Mouse (Mus musculus): ENCODE measurements at regions not wholly inside any gene's neighbourhood (a gene's known extent, or its start where the extent isn't known, plus 50 kb on each side); places are given as distances from the start of the nearest gene placed in this dataset.
"Not testable (repeated sequence)": the region's sequence is repeated elsewhere in the genome, so short reads cannot be mapped to it uniquely, and the experiment has no call there.

DNA sequence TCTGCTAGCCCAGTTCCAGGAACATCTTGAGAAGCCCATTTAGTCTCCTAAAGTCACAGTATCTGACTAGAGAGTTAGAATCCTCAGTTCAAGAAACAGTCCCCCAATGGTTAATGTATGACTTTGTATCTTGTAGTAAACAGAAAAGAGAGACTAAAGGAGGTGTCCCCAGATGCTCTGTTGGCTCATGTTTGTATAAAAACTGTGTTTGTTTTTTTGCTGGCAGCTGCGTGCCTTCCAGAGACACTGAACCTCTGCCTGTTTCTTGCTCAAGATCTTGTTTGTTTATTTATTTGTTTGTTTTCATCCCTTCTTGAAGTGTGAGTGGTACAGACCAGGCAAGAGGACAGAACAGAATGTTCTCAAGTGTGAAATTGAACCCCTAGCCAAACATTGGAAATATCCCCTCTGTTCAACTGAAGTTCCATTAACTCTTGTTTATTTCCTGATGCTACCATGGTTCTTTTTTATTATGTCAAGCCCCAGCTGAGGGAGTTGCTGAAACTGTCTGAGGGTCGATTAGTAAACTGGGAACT is 451.3 kb upstream of the Ube2e3 start:
- DNase-seq, result no peak

DNA sequence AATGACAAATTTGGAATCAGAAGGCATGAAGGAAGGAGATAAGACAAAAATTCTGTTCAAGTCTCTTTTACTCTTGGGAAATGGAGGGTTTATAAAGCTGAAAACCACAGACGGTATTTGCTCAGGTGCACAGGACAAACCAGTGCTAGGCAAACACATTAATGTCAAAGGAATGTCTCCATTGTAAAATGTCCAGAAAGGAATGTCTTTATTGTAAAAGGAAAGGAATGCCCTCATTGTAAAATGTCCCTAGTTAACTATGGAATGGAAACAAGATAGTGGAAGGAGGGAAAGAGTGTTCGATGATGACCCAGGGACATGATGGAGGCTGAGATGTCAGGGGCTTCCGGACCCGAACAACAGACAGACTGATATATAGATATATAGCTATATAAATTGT is 454.9 kb upstream of the Ube2e3 start:
- DNase-seq, result no peak

DNA sequence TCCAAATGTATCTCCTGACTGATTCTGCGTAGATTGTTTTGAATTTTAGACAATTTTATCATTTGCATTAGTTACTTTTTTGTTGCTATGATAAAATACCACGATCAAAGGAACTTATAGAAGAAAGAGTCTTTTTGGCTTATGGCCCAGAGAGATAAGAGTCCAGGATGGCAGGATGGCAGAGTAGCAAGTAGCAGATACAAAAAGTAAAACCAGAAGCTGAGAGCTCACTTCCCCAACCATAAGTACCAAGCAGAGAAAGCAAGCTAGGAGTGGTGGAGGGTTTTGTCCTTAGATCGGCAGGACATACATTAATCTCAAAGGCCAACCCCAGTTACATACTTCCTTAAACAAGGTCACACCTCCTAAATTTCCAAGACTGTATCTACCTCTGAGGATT is 457.7 kb upstream of the Cwc22 start:
- DNase-seq, result no peak

DNA sequence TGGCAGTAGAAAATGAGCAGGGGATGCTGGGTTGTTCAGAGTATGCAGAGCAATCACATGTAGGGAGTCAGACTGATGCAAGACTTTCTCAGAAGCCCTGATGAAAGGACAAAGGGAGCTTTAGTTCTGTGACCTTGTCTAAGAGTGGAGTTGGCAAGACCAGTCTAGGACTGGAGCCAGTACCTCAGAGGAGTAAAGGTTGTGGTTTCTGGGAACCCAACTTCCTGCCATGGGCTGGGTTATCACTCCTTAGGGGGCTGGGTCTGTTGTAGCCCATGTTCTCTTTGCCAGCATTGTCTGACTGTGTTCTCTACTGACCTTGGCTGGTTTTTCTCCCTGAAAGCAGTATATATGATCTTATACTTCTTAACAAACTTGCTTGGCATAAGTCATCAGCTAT is 453.1 kb upstream of the Cwc22 start:
- no peak for DNase-seq

DNA sequence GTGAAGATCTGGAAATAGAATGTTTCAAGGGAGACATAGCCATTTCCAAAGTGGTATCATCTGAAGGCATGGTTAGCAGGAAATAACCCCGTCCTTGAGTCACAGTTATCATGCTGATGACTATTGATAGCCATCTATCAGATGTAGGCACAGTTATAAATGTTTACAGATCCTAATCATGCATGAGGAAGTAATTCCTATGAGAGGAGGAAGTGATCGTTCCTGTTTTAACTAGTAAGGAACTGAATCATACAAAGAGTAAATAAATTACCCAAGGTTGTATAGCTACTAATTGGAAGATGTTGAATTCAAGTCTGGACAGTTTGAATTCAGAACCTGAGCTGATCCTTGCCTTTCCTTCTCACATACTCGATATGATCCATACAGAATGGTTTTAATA is 450.7 kb upstream of the Cwc22 start:
- DNase-seq, result no peak

DNA sequence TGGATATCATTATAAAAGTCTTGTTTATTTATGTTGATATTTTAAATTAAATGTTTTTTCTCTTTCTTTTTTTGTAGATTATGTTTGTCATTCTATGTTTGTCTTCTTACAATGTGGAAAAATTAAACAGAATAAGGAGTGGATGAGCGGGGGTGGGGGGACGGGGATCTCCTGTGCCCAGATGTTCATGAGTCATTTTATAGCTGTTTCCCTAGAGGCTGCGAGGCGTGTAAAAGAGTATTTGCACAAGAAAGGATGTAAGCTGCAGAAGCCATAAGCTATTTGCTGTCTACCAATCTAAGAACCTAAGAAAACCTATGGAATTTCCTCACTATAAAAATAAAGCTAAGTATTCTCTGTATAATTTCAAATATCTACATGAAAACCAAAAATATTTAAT is 446.9 kb upstream of the Cwc22 start:
- no peak for DNase-seq

DNA sequence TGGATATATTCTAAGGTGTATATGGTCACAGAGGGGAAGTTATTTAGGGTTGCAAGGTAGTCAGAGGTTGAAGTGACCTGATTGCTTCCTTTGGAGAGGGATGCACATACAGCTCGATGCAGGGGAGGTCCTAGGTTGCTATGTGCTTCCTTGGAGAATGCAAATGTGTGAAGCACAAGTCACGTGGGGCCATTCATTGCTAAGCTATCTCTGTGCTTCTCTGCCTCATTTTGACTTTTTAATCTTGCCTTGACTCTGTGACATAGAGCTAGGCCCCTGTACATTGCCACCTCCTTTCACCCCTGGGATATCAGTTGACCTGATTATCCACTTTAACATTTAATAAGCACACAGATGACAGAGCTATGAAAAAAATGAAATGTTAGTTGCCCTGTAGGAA is 446.2 kb upstream of the Cwc22 start:
- no peak for DNase-seq

DNA sequence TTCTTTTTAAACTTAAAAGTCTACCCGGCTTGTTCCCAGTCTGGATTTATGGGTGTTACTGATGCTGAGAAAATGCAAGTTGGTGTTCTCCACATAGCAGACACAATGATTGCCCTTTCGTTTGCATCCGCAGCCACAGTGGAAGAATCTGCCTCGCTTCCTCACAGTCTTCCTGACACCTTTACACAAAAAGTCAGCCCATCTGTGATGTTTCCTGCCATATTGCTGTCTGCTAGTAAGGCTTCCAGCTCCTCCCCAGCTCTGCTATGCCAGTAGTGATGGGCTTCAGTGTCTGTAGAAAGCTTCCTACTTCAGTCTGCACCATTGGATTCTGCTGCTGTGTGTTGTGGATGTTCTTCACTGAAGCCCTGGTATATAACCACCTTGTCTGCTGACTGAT is 441.8 kb upstream of the Cwc22 start:
- no peak for DNase-seq

DNA sequence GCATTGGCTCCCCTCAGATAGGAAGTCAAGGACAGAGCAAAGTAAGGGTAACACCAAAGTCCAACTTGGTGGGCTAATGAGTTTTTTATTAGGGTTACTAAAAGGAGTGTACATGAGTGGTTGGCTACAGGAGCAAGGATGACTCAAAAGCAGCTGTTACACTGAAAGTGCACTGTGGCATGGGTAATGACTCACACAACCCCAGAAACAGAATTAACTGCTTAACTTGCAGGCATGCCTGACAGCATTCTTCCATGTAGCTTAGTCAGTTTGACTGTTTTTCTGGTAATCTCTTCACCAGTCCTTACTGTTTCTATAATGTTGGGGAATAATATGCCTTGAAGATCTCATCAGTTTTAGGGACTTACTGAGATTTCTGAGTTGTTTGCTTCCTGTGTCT is 435.1 kb upstream of the Cwc22 start:
- no peak for DNase-seq

DNA sequence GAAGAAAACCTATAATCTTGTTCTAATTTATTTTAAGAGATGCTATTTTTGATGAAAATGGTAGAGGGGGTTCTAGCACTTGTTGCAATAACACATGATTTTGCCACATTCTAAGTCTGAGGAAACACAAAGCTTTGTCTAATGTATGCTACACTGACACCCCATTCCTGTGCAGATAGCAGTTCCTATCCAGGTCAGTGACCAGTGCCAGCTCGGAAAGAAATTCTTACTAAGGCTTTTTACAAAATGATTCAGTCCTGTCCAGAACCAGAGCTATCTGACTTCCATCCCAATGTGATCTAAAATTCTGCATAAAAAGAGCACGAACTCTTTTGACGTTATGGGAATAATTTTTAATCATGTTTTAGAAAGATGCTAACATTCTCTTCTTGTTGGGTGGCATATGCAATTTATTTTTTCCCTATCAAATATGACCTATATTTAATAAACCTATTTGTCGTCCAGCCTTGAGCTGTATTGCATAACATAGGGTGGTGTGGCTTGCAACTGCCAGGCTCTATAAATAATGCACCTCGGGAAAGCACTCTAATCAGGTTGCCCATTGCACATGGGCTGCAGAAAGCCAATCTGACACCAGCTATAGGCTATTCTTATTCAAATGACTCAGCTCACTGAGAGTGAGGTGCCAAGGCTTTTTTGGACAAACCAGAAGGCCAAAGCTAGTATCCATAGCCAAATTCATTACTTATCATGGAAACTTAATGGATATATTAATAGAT is 385.7 kb upstream of the Cwc22 start:
- no peak for DNase-seq

DNA sequence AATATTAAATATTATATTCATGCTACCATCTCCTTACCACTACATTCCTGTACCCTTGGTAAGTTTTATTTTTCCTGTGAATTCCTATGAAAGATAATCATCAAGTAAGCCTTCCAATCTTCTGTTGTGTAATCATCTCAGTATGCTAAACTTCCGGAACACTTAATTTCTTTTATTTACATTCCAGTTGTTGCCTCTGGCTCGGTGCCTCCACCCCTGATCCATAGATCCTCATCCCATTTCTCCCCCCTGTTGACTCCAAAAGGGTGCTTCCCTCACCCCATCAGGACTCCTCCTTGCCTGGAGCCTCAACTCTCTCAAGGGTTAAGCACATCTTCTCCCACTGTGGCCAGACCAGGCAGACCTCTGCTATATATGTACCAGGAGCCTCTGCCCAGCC is 379.9 kb upstream of the Cwc22 start:
- no peak for DNase-seq

DNA sequence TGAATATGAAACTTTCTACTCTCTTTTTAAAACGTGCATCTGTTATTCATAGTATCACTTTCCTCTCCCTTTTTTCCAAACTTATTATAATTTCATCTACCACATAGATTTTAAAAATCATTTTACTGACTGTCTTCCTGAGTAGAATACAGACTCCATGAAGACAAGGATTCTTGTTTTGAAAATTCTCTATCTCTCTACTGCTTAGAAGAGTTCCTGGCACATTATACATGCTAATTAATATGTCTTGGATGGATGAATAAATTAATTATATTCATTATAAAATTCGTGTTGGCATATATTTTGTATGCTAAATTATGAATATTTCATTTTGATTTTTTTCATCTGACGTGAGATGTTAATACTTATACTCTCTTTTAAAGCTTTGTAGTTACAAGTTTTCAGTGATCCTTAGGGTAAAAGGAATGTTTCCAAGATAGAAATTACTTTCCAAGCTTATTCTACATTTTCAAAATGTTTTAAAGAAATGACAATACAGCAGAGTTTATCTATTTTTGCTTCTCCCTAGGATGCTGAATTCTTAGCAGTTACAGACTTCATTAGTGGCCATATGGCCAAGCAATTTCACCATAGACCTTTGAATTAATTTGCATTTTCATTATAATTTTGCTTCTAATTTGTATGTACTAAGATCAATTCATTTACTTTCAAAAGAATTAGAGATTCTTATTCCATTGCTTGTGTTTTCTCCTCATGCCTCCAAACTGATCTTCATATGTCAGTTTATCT is 376.2 kb upstream of the Cwc22 start:
- DNase-seq, result no peak

DNA sequence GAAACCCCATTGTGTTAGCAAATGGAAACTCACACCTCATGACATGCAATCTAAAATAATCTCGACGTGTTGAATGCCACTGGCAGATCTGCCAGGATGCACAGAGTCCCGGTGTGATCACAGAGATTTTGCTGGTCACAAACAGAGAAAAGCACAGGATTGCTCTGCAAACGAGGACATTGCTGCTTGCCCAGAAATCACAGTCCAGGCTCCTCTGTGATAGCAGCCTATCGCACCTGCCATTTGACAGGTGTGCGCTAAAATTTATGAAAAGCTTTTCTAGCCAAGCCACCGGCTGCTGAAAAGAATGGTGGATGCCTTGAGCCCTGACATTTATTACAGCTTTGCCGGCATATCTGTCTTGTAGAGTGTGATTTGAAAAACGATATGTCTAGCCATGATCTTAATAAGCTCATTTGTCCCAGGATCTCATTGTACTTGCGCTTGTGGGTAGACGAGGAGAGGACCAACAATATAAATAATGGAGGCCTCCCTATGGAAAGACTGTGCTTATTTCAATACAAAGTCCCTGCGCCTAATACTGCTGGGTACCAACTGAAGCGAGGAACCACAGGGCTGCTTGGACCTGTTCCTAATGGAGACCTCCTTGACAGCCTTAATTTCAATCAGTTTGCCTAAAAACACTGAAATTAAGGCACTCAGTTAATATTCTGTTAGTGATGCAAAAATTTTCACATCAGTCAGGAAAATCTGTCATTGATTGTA is 365.8 kb upstream of the Cwc22 start:
- no peak for DNase-seq

DNA sequence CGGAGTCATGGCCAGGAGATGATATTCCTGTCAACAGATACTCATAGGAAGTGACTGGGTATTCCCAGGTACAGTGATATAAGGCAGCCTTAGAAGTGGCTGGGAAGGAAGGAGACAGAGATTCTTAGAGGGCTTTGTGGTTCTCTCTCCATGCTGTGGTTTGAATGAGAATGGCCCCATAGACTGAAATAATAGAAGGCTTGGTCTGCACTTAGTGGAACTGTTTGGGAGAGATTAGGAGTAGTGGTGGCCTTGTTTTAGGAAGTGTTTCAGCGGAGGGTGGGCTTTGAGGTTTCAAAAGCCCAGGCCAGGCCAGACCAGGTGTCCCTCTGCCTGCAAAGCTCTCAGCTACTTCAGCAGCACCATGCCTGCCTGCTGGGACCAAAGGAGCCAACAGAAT is 363.2 kb upstream of the Cwc22 start:
- DNase-seq, result no peak

DNA sequence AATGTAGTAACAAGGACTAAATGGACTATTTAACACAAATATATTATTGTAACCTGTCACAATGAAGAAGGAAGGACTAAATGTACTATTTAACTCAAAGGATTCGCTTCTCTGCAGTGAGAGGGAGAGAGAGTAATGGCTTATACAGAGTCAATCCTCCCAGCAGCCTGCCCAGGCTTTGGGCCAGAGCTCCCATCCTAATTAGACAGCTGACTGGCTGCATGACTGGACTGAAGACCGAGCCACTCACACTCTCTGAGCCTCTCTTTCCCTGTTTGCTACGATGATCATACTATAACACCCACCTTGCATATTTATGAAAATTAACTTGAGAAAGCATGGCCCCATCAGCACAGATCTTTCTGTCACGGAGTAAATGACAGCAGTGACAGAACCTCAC is 360.7 kb upstream of the Cwc22 start:
- DNase-seq, result no peak

DNA sequence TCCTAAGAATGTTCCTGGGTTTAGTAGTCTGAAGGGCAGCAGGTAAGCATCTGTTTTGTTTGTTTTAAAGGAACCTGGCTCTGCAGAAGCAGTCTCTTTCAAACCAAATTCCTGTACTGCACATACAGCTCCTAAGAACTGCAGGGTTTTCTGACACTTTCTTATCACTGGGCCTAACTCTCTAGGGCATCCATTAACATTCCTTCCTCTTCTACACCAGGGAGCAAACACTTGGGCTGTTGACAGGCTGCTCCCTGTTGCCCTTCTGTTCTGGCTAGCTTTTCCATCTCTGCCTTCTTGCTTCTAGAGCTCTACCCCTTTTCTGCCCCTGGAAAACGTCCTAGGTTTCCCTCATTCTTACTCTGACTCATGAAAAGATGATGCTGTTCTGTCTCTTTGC is 345.5 kb upstream of the Cwc22 start:
- no peak for DNase-seq

DNA sequence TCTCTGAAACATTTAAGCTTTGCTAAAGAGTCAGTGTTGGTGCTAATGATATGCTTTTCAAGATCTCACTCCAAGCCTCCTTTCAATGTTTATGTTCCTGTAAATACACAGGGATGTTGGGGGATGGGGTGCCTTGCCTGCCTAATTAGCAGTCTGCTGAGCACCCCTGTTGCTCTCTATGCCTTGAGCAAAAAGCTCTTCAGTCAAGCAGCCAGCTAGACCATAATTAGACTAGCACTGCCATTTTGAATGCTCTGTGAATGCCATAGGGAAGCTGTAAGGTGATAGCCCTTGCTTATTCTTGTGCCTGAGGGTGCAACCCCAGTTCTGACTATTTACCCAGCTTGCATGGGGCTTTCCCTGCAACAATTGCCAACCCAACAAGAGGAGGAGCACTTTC is 338.6 kb upstream of the Cwc22 start:
- no peak for DNase-seq

DNA sequence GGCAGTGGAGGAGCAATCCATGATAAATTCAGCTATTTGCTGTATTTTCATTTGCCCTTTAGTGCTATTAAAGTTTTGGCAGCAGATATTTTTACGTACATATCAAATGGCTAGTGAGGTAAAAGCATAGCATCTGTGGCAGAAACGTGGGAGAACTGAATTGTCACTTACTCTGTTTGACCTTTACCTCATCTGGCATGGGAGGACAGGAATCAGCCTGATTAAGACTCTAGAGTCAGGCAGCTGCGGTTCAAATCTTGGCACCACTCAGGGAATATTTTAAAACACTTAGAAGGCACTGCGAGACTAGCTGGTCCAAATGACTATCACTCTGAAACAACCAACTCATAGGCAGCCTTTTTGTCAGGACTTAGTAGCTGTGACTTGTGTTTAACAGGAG is 337.4 kb upstream of the Cwc22 start:
- no peak for DNase-seq

DNA sequence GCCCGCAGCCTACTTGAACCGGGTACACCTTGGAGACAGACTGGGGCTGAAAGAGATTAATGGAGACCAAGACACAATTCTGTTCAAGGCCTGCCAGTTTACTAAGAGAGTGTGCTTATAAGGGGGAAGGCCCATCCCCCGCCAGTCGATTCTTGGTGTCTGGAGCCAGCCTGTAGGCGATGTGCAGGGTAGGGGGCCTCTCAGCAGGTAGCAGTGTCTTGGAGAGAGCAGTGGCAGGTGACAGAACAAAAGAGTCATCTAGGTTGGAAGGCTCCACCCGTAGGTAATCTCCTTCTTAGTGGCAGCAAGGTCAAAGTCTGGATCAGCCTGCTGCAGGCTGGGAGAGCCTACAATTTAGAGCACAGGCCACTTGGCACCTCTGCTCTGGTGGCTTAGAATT is 335.7 kb upstream of the Cwc22 start:
- DNase-seq, result not testable (repeated sequence)

DNA sequence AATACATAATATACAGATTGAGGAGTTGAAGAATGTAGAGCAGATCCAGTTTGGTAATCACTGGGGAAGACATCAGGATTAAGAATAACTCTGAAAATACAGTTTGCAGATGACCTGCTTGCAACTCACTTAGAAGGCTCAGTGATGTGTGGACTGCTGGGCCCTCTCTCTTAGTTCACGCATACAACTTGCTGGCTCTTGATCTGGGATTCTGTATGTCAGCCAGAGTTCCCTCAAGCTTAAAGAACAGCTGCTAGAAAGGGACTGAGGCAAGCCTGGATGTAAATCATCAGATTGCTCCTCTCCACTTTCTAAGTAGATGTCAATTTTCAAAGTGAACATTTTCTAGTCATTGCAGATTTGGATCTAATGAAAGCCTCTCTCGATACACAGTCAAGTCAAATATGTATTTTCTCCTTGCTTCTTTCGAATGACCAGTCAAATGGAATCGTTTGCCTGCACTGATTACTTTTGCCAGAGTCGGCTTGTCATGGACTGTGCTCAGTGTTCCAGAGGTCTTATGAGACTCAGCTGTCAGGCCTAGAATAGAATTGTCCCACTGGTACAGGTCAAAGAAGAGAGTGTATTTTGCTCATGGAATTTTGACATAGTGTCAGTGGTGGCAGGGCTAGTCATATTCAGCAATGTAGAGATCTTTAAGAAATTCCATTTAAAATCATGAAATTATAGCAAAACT is 334.2 kb upstream of the Cwc22 start:
- no peak for DNase-seq

DNA sequence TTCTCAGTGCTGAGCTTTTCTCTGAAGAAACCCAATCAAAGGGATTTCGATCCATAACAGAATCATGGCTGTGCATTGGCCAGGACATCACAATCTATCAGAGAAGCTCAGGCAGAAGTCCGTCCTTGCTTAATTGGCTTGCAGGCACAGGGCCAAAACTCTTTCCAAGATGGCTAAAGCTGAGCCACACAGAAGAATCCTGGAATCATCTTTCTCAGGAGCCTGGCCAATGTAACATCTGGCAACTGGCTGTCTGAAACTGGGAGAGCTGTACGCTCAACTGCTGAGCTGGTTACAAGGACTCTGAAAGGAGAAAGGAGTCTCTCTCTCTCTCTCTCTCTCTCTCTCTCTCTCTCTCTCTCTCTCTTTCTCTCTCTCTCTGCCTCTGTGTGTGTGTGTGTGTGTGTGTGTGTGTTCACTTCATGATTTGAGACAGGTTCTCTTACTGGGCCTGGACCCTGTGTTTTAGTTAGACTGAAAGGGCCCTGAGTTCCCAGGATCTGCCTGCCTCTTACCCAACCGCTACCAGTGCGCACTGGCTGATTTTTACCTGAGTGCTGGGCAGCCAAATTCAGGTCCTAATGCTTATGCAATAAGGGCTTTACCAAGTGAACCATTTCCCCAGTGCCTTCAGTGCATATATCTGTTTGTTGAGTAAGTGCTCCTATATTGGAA is 333.3 kb upstream of the Cwc22 start:
- DNase-seq, result peak; percentile 39

DNA sequence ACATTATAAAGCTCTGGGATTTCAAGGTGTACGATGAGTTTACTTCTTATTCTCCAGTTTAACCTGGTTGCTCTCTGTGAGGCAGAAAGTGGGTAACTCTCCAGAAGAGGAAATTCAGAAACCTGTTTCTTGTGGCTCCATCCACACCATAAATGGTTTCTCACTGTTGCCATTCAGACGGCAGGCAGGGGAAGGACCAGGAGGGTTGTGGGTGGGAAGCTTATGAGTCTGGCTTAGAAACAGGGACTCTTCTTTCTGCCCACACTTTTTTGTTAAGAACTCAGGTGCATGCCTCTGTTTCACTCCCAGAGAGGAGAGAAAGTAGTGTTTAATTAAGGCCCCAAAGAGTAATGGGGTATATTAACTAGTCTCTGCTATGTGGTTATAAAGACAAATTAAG is 332.5 kb upstream of the Cwc22 start:
- DNase-seq, result no peak

DNA sequence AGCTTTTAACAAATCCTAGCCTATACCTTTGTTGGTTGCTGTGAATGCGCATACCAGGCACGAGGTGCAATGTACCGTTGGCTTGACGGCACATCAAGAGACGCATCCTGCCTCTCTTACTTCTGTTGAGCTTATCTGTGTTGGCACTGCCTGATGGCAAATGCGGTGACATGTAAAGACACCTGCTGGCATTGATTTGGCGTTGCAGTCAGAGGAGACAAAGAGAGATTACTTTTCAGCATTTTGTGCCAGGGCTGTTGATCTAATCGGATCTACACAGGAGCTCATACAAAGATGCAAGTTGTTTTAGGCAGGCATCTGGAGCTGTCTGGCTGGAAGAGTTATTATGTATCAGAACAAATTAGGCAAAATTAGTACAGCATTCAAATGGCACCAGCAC is 331.5 kb upstream of the Cwc22 start:
- DNase-seq, result no peak
